Mouse (Mus musculus) bone marrow, adult 2 months (tissue): ENCODE measurements at regions not wholly inside any gene's neighbourhood (a gene's known extent, or its start where the extent isn't known, plus 50 kb on each side); places are given as distances from the start of the nearest gene placed in this dataset.

Experiments
- CTCF ChIP-seq: fragments of 200-500 bp; IDR thresholded peaks from 2 replicates; pipeline ENCODE4 v1.5.1; 2011; ENCODE audit warnings: low read length, control low read depth; ENCODE audit not compliant: control insufficient read depth, insufficient read depth
- POLR2A ChIP-seq: fragments of 200-500 bp; IDR thresholded peaks from 2 replicates; pipeline ENCODE4 v1.6.1; 2011; ENCODE audit warnings: low read depth, mild to moderate bottlenecking, control low read depth, low read length, borderline replicate concordance; ENCODE audit not compliant: control insufficient read depth

- no peak for TF ChIP-seq CTCF
- no peak for TF ChIP-seq POLR2A
Measured at GRCm38 (mm10) chr5:118842017-118842396, 281.5 kb downstream of the Med13l start.
